Mouse (Mus musculus) liver, embryonic 11.5 days (tissue): ENCODE results near the gene Dio2. TPM values are rescaled to one million over a fixed set of nuclear protein-coding genes. Genes with fewer than 3 reads are reported as not detected.
A peak's percentile ranks its signal among the peaks of the same experiment; 100 is the strongest.

ENCODE experiments used
- ATAC-seq: fragments of 200-750 bp; cut with Nextera tagmentation; replicated peaks from 2 replicates; pipeline ENCODE4 v1.8.0; 2017; ENCODE audit warnings: moderate number of reproducible peaks, mild to moderate bottlenecking, moderate TSS enrichment, moderate library complexity; ENCODE audit not compliant: low FRiP score
- DNase-seq: peaks from one replicate; pipeline ENCODE4 v3.0.0-alpha.2; 2017; ENCODE audit warnings: low spot score
- H3K27ac ChIP-seq: fragments of 300-500 bp; sonication (generic); 2 replicates; pipeline ENCODE4 v1.5.1; 2014; ENCODE audit warnings: mild to moderate bottlenecking, low read depth, low read length, control low read depth
- H3K27me3 ChIP-seq: fragments of 300-500 bp; sonication (generic); replicated peaks from 2 replicates; pipeline ENCODE4 v1.6.1; 2014; ENCODE audit warnings: low read length, mixed read lengths; ENCODE audit not compliant: control insufficient read depth, insufficient read depth
- H3K36me3 ChIP-seq: fragments of 300-500 bp; sonication (generic); 2 replicates; pipeline ENCODE4 v1.6.1; 2014; ENCODE audit warnings: mild to moderate bottlenecking, low read length, moderate library complexity, mixed read lengths; ENCODE audit not compliant: control insufficient read depth, insufficient read depth
- H3K4me1 ChIP-seq: fragments of 300-500 bp; sonication (generic); replicated peaks from 2 replicates; pipeline ENCODE4 v1.6.1; 2014; ENCODE audit warnings: low read length, mixed read lengths; ENCODE audit not compliant: control insufficient read depth, insufficient read depth
- H3K4me2 ChIP-seq: fragments of 300-500 bp; sonication (generic); 2 replicates; pipeline ENCODE4 v1.6.1; 2014; ENCODE audit warnings: mild to moderate bottlenecking, control low read depth, moderate library complexity
- H3K4me3 ChIP-seq: fragments of 300-500 bp; sonication (generic); 2 replicates; pipeline ENCODE4 v1.5.1; 2014; ENCODE audit warnings: low read depth, low read length, control low read depth
- H3K9ac ChIP-seq: fragments of 300-500 bp; sonication (generic); 2 replicates; pipeline ENCODE4 v1.6.1; 2014; ENCODE audit warnings: low read depth, low read length, control low read depth
- H3K9me3 ChIP-seq: fragments of 300-500 bp; sonication (generic); 2 replicates; pipeline ENCODE4 v1.6.1; 2016; ENCODE audit warnings: low read length, inconsistent platforms, mixed read lengths; ENCODE audit not compliant: control insufficient read depth
- WGBS: fragments of 180-500 bp; shearing (Covaris S2); extraction: QIAGEN DNeasy Blood & Tissue Kit; methylation state at CpG from one replicate; pipeline ENCODE4 v1.1.7; 2014; 5-methylcytosine and 5-hydroxymethylcytosine counted together
- polyA plus RNA-seq: library from polyadenylated mRNA; unstranded; fragments of >200 nt; fragmentation: Nextera tagmentation; extraction: Ambion mirVana; gene quantifications from 2 replicates; pipeline ENCODE4 v1.2.1, GENCODE M21; 2014

Gene Dio2
- polyA plus RNA-seq, result 0.09 TPM in 1 of 2 replicates, not detected in the other

GRCm38 (mm10) chr12:90738388-90739223 lies at the start of gene Dio2:
Dio2 (minus strand) TSS chr12:90738438.
- Histone ChIP-seq H3K9me3 (no peaks in the 10 kb centered on the region), H3K4me3 (no peak within 1 kb of the TSS), H3K27ac (no peak within 1 kb of the TSS), H3K4me2 (peak within 1 kb of the TSS; percentile 39), H3K36me3 (no peaks in the 10 kb centered on the region), H3K9ac (no peak within 1 kb of the TSS), H3K27me3 (no peaks in the 10 kb centered on the region), H3K4me1 (no peaks in the 10 kb centered on the region)
- DNase-seq (no peak), ATAC-seq (no peak)
- WGBS, result 23% methylated on average over 10 of the region's 10 CpGs

- no peak overlapping the region for H3K4me2 ChIP-seq
- H3K9me3 ChIP-seq, result no peaks in the 10 kb centered on the region
- no peak overlapping the region for H3K9ac ChIP-seq
- H3K4me3 ChIP-seq, result no peak overlapping the region
- no peaks in the 10 kb centered on the region for H3K27me3 ChIP-seq
- WGBS, result 72% methylated on average over 4 of the region's 4 CpGs
- ATAC-seq, result no peak
- no peaks in the 10 kb centered on the region for H3K4me1 ChIP-seq
- H3K36me3 ChIP-seq, result no peaks in the 10 kb centered on the region
- no peak for DNase-seq
- no peak overlapping the region for H3K27ac ChIP-seq
Measured at GRCm38 (mm10) chr12:90781438-90781837, 43.2 kb upstream of the Dio2 start.

DNA sequence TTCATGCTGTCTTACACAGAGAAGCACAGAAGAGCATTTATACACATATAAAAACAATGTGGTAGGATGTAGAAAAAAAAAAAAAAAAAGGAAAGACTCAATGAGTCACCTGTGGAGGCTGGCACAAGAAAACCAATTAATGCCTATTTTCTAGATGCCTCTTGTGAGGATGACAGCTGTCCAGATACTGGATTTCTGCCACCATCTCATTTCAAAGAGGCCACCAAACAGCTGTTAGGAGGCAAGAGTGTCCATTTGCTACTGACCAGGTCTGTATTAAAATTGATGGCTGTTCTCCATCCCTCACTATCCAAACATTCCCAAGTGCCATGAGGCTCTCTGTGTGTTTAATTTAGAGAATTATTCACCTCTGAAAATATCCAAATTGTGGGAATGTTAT lies 6.5 kb upstream of the Dio2 start:
- Histone ChIP-seq H3K36me3 (no peaks in the 10 kb centered on the region), H3K4me2 (no peak overlapping the region), H3K27ac (no peak overlapping the region), H3K4me3 (no peak overlapping the region), H3K9me3 (no peaks in the 10 kb centered on the region), H3K4me1 (no peaks in the 10 kb centered on the region), H3K9ac (no peak overlapping the region), H3K27me3 (no peaks in the 10 kb centered on the region)
- DNase-seq (no peak), ATAC-seq (no peak)

DNA sequence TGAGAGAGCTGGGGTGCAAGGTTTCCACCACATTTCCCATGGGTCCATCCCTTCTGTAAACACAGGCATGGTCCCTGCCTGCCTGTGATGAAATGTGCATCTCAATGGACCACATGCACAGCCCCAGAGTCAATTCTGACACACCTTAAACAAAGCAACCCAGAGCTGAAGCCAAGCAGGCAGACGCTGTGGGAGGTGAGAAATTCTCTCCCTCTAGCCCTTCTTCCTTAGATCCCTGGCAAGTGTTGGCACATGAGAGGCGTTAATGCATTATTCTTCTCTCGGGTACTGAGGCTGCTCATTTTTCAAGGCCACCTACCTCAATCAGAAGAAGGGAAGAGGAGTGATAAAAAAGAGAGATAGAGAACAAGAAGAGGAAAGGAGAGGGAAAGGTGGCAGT lies 5.4 kb upstream of the Dio2 start:
- no peaks in the 10 kb centered on the region for H3K27me3 ChIP-seq
- WGBS, result 43% methylated on average over 3 of the region's 3 CpGs
- H3K4me1 ChIP-seq, result no peaks in the 10 kb centered on the region
- DNase-seq (no peak), ATAC-seq (no peak)
- no peaks in the 10 kb centered on the region for H3K9me3 ChIP-seq
- no peak overlapping the region for H3K27ac ChIP-seq
- no peaks in the 10 kb centered on the region for H3K36me3 ChIP-seq
- H3K4me3 ChIP-seq, result no peak overlapping the region
- no peak overlapping the region for H3K9ac ChIP-seq
- no peak overlapping the region for H3K4me2 ChIP-seq

GRCm38 (mm10) chr12:90740468-90740867 lies 2.2 kb upstream of the Dio2 start:
- no peak overlapping the region for H3K9ac ChIP-seq
- no peak overlapping the region for H3K4me3 ChIP-seq
- no peak for ATAC-seq
- DNase-seq, result no peak
- no peak overlapping the region for H3K4me2 ChIP-seq
- H3K27me3 ChIP-seq, result no peaks in the 10 kb centered on the region
- H3K27ac ChIP-seq, result no peak overlapping the region
- H3K36me3 ChIP-seq, result no peaks in the 10 kb centered on the region
- H3K4me1 ChIP-seq, result no peaks in the 10 kb centered on the region
- WGBS, result 26% methylated on average over 2 of the region's 2 CpGs
- H3K9me3 ChIP-seq, result no peaks in the 10 kb centered on the region

DNA sequence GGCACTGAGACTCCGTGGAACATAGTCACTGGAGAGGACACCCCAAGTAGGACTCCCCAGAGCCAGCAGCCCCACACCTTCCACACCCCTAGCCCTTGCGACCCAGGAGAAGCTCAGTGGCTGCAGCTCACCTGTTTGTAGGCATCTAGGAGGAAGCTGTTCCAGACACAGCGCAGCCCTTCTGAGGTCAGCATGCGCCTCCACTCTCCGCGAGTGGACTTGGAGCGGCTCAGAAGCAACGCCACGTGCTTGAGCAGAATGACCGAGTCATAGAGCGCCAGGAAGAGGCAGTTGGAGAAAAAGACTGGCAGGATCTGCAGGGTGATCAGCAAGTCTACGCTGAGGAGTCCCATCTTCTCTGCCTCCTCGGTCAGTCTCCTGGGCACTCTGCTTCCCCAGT lies 306 bp downstream of the Dio2 start:
- ATAC-seq (no peak), DNase-seq (no peak)
- H3K36me3 ChIP-seq, result no peaks in the 10 kb centered on the region
- H3K4me1 ChIP-seq, result no peaks in the 10 kb centered on the region
- no peak overlapping the region for H3K4me3 ChIP-seq
- H3K4me2 ChIP-seq, result no peak overlapping the region
- H3K27ac ChIP-seq, result no peak overlapping the region
- 72% methylated on average over 13 of the region's 13 CpGs for WGBS
- no peak overlapping the region for H3K9ac ChIP-seq
- H3K9me3 ChIP-seq, result no peaks in the 10 kb centered on the region
- H3K27me3 ChIP-seq, result no peaks in the 10 kb centered on the region

GRCm38 (mm10) chr12:90735447-90735846 lies 2.8 kb downstream of the Dio2 start:
- Histone ChIP-seq H3K27me3 (no peaks in the 10 kb centered on the region), H3K4me1 (no peaks in the 10 kb centered on the region), H3K4me3 (no peak overlapping the region), H3K36me3 (no peaks in the 10 kb centered on the region), H3K27ac (no peak overlapping the region), H3K9ac (no peak overlapping the region), H3K9me3 (no peaks in the 10 kb centered on the region), H3K4me2 (no peak overlapping the region)
- WGBS, result 78% methylated on average over 6 of the region's 6 CpGs
- no peak for DNase-seq
- no peak for ATAC-seq

DNA sequence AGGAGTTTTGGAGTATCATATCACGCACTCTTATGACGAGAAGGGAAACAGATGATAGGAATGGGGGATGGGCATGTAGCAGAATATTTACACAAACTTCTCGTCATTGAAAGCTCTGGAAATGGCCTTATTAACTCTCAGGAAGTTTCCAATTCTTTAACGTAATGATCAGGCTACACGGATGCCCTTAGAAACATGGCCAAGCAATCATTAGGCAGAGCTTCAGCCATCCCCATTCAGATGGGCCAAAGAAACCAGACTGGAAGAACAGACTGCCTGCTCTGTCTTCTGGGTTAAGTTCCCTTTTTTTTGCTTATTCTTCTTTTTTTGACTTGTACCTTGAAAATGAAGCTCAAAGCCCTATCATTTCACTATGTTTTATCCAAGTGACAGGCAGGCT lies 3.7 kb downstream of the Dio2 start:
- WGBS, result 76% methylated on average over 5 of the region's 5 CpGs
- Histone ChIP-seq H3K27me3 (no peaks in the 10 kb centered on the region), H3K4me2 (no peak overlapping the region), H3K36me3 (no peaks in the 10 kb centered on the region), H3K27ac (no peak overlapping the region), H3K9me3 (no peaks in the 10 kb centered on the region), H3K4me3 (no peak overlapping the region), H3K4me1 (no peaks in the 10 kb centered on the region), H3K9ac (no peak overlapping the region)
- ATAC-seq, result no peak
- DNase-seq, result no peak

DNA sequence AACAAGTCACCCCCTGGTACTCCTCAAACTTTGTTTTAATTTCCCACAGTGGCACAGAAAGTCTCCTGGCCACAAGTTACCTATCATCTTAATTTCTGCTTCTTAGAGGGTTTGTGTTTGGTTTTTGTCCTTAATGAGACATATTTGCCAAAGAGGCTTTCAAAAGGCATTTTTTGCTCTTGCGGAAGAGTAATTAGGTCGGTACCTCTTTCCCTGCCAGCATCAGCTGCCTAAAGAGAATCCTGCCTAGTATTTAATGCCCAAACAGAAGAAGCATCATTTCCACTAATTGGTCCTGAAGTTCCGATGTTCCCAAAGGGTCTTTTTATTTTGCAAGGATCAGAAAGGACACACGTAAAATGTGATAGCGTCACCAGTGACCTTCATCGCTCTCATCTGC lies 4.5 kb downstream of the Dio2 start:
- 91% methylated on average over 6 of the region's 6 CpGs for WGBS
- H3K36me3 ChIP-seq, result no peaks in the 10 kb centered on the region
- DNase-seq (no peak), ATAC-seq (no peak)
- no peak overlapping the region for H3K27ac ChIP-seq
- no peaks in the 10 kb centered on the region for H3K4me1 ChIP-seq
- no peak overlapping the region for H3K4me2 ChIP-seq
- no peak overlapping the region for H3K4me3 ChIP-seq
- H3K27me3 ChIP-seq, result no peaks in the 10 kb centered on the region
- H3K9ac ChIP-seq, result no peak overlapping the region
- H3K9me3 ChIP-seq, result no peaks in the 10 kb centered on the region
